Mouse (Mus musculus): ENCODE measurements around the gene Nol10. TPM values are rescaled to one million over a fixed set of nuclear protein-coding genes. Genes with fewer than 3 reads are reported as not detected.
A peak's percentile ranks its signal among the peaks of the same experiment; 100 is the strongest.

The Nol10 gene
- polyA plus RNA-seq (2016; fragmentation: Nextera tagmentation; extraction: Ambion mirVana), result 30.2 and 35.4 TPM in 2 replicates

GRCm38 (mm10) chr12:17348048-17349036 lies at the start of gene Nol10:
Gene Nol10, plus strand, starts transcription at chr12:17348458.
- Histone ChIP-seq H3K27ac (0 out of 2 replicates have a peak within 1 kb of the TSS, but pooled peaks have one; percentile 3), H3K36me3 (peaks cover 12% of the 10 kb centered on the region), H3K9me3 (no peaks in the 10 kb centered on the region), H3K4me2 (replicated peaks) (peak within 1 kb of the TSS; percentile 67), H3K27me3 (no peaks in the 10 kb centered on the region), H3K9ac (peak within 1 kb of the TSS; percentile 77), H3K4me1 (peaks cover 8% of the 10 kb centered on the region), H3K4me3 (peak within 1 kb of the TSS; percentile 83)
- peak; percentile 93 for ATAC-seq (ENCODE audit: insufficient number of reproducible peaks, insufficient read depth, low FRiP score, low TSS enrichment)
- WGBS, result under 1% methylated on average over 42 of the region's 42 CpGs

GRCm38 (mm10) chr12:17299902-17300301 lies 48.4 kb upstream of the Nol10 start:
- WGBS, result 86% methylated on average over 1 of the region's 1 CpGs
- H3K4me2 ChIP-seq (replicated peaks), result no peak overlapping the region
- no peaks in the 10 kb centered on the region for H3K36me3 ChIP-seq
- H3K4me3 ChIP-seq, result no peak overlapping the region
- H3K4me1 ChIP-seq, result no peaks in the 10 kb centered on the region
- H3K27me3 ChIP-seq, result no peaks in the 10 kb centered on the region
- H3K9ac ChIP-seq, result no peak overlapping the region
- H3K9me3 ChIP-seq, result no peaks in the 10 kb centered on the region
- no peak for ATAC-seq (ENCODE audit: insufficient number of reproducible peaks, insufficient read depth, low FRiP score, low TSS enrichment)
- H3K27ac ChIP-seq, result no peak overlapping the region

GRCm38 (mm10) chr12:17305445-17305844 lies 42.8 kb upstream of the Nol10 start:
- Histone ChIP-seq H3K9ac (no peak overlapping the region), H3K36me3 (no peaks in the 10 kb centered on the region), H3K4me3 (no peak overlapping the region), H3K4me2 (replicated peaks) (no peak overlapping the region), H3K9me3 (no peaks in the 10 kb centered on the region), H3K4me1 (0 out of 2 replicates have a peak, but pooled peaks cover 3% of the 10 kb centered on the region), H3K27ac (no peak overlapping the region), H3K27me3 (no peaks in the 10 kb centered on the region)
- 85% methylated on average over 7 of the region's 7 CpGs for WGBS
- ATAC-seq (ENCODE audit: insufficient number of reproducible peaks, insufficient read depth, low FRiP score, low TSS enrichment), result no peak

- Histone ChIP-seq H3K27ac (no peak overlapping the region), H3K36me3 (no peaks in the 10 kb centered on the region), H3K27me3 (no peaks in the 10 kb centered on the region), H3K4me2 (replicated peaks) (no peak overlapping the region), H3K4me1 (0 out of 2 replicates have a peak, but pooled peaks cover 3% of the 10 kb centered on the region), H3K9ac (no peak overlapping the region), H3K4me3 (no peak overlapping the region), H3K9me3 (no peaks in the 10 kb centered on the region)
- 41% methylated on average over 4 of the region's 4 CpGs for WGBS
- no peak for ATAC-seq (ENCODE audit: insufficient number of reproducible peaks, insufficient read depth, low FRiP score, low TSS enrichment)
Measured at GRCm38 (mm10) chr12:17308246-17308645, 40.0 kb upstream of the Nol10 start.

- Histone ChIP-seq H3K4me2 (replicated peaks) (no peak overlapping the region), H3K9me3 (no peaks in the 10 kb centered on the region), H3K4me3 (no peak overlapping the region), H3K4me1 (0 out of 2 replicates have a peak, but pooled peaks cover 3% of the 10 kb centered on the region), H3K36me3 (no peaks in the 10 kb centered on the region), H3K27ac (no peak overlapping the region), H3K9ac (no peak overlapping the region), H3K27me3 (no peaks in the 10 kb centered on the region)
- ATAC-seq (ENCODE audit: insufficient number of reproducible peaks, insufficient read depth, low FRiP score, low TSS enrichment), result no peak
- WGBS, result 61% methylated on average over 16 of the region's 16 CpGs
Measured at GRCm38 (mm10) chr12:17310852-17311839, 37.1 kb upstream of the Nol10 start.

GRCm38 (mm10) chr12:17316096-17316495 lies 32.2 kb upstream of the Nol10 start:
- Histone ChIP-seq H3K27ac (no peak overlapping the region), H3K4me2 (replicated peaks) (no peak overlapping the region), H3K9ac (no peak overlapping the region), H3K9me3 (no peaks in the 10 kb centered on the region), H3K4me1 (no peaks in the 10 kb centered on the region), H3K36me3 (no peaks in the 10 kb centered on the region), H3K27me3 (no peaks in the 10 kb centered on the region), H3K4me3 (no peak overlapping the region)
- ATAC-seq (ENCODE audit: insufficient number of reproducible peaks, insufficient read depth, low FRiP score, low TSS enrichment), result no peak
- 87% methylated on average over 5 of the region's 5 CpGs for WGBS

- Histone ChIP-seq H3K4me2 (replicated peaks) (no peak overlapping the region), H3K27me3 (peaks cover 6% of the 10 kb centered on the region), H3K27ac (no peak overlapping the region), H3K4me3 (no peak overlapping the region), H3K9me3 (no peaks in the 10 kb centered on the region), H3K36me3 (no peaks in the 10 kb centered on the region), H3K9ac (no peak overlapping the region), H3K4me1 (no peaks in the 10 kb centered on the region)
- 62% methylated on average over 4 of the region's 4 CpGs for WGBS
- no peak for ATAC-seq (ENCODE audit: insufficient number of reproducible peaks, insufficient read depth, low FRiP score, low TSS enrichment)
Measured at GRCm38 (mm10) chr12:17317970-17318369, 30.3 kb upstream of the Nol10 start.

- H3K9me3 ChIP-seq, result no peaks in the 10 kb centered on the region
- no peaks in the 10 kb centered on the region for H3K36me3 ChIP-seq
- no peak overlapping the region for H3K4me3 ChIP-seq
- H3K4me2 ChIP-seq (replicated peaks), result no peak overlapping the region
- 61% methylated on average over 3 of the region's 3 CpGs for WGBS
- no peak for ATAC-seq (ENCODE audit: insufficient number of reproducible peaks, insufficient read depth, low FRiP score, low TSS enrichment)
- H3K27ac ChIP-seq, result no peak overlapping the region
- no peaks in the 10 kb centered on the region for H3K4me1 ChIP-seq
- peaks cover 11% of the 10 kb centered on the region for H3K27me3 ChIP-seq
- H3K9ac ChIP-seq, result no peak overlapping the region
Measured at GRCm38 (mm10) chr12:17318453-17318852, 29.8 kb upstream of the Nol10 start.

- Histone ChIP-seq H3K27me3 (peaks cover 43% of the 10 kb centered on the region), H3K27ac (no peak overlapping the region), H3K36me3 (no peaks in the 10 kb centered on the region), H3K9ac (peak overlapping the region; percentile 28), H3K4me1 (no peaks in the 10 kb centered on the region), H3K4me3 (peak overlapping the region; percentile 44), H3K9me3 (no peaks in the 10 kb centered on the region), H3K4me2 (replicated peaks) (peak overlapping the region; percentile 79)
- ATAC-seq (ENCODE audit: insufficient number of reproducible peaks, insufficient read depth, low FRiP score, low TSS enrichment), result no peak; the same call in 1 of the 2 replicates
- 5% methylated on average over 51 of the region's 51 CpGs for WGBS
Measured at GRCm38 (mm10) chr12:17324549-17325470, 23.4 kb upstream of the Nol10 start.

- H3K4me3 ChIP-seq, result no peak within 1 kb of the TSS
- H3K36me3 ChIP-seq, result no peaks in the 10 kb centered on the region
- no peak for ATAC-seq (ENCODE audit: insufficient number of reproducible peaks, insufficient read depth, low FRiP score, low TSS enrichment)
- no peak within 1 kb of the TSS for H3K9ac ChIP-seq
- H3K27ac ChIP-seq, result no peak within 1 kb of the TSS
- H3K9me3 ChIP-seq, result no peaks in the 10 kb centered on the region
- H3K4me1 ChIP-seq, result no peaks in the 10 kb centered on the region
- H3K4me2 ChIP-seq (replicated peaks), result no peak within 1 kb of the TSS
- 63% methylated on average over 3 of the region's 3 CpGs for WGBS
- peaks cover 24% of the 10 kb centered on the region for H3K27me3 ChIP-seq
Measured at GRCm38 (mm10) chr12:17329259-17329658, 19.0 kb upstream of the Nol10 start, which contains the start of gene Atp6v1c2. Gene Atp6v1c2, minus strand, starts transcription at chr12:17329359.

Measured in embryonic facial prominence, embryonic 12.5 days (tissue).